Mouse (Mus musculus): ENCODE data around the gene Nemp1. TPM values are rescaled to one million over a fixed set of nuclear protein-coding genes. Genes with fewer than 3 reads are reported as not detected.

The Nemp1 gene
- total RNA-seq, 2 experiments from 2014 or later = 6.5 to 7.3 TPM

GRCm38 (mm10) chr10:127721671-127722418 is 55.1 kb downstream of the Nemp1 start:
- no peak for DNase-seq

- no peak for DNase-seq
Measured at GRCm38 (mm10) chr10:127724178-127724577, 57.5 kb downstream of the Nemp1 start, which contains the start of gene Tac2. TSS of gene Tac2 (plus strand) at chr10:127724478.

- DNase-seq = no peak
Measured at GRCm38 (mm10) chr10:127725136-127725535, 58.4 kb downstream of the Nemp1 start.

- no peak for DNase-seq
Measured at GRCm38 (mm10) chr10:127728437-127728836, 61.7 kb downstream of the Nemp1 start.

- no peak for DNase-seq
Measured at GRCm38 (mm10) chr10:127730285-127730932, 63.7 kb downstream of the Nemp1 start.

GRCm38 (mm10) chr10:127730933-127731310 is 64.2 kb downstream of the Nemp1 start:
- no peak for DNase-seq

- DNase-seq = no peak
Measured at GRCm38 (mm10) chr10:127731397-127731796, 64.7 kb downstream of the Nemp1 start.

GRCm38 (mm10) chr10:127734434-127734833 is 67.7 kb downstream of the Nemp1 start:
- peak; percentile 32 to 51 for DNase-seq

GRCm38 (mm10) chr10:127736266-127736665 is 69.6 kb downstream of the Nemp1 start:
- DNase-seq = no peak

GRCm38 (mm10) chr10:127736916-127737315 is 70.2 kb downstream of the Nemp1 start:
- no peak for DNase-seq

GRCm38 (mm10) chr10:127737552-127737951 is 70.9 kb downstream of the Nemp1 start:
- DNase-seq = no peak

- peak; percentile 41 to 68 for DNase-seq
Measured at GRCm38 (mm10) chr10:127738151-127738882, 71.6 kb downstream of the Nemp1 start.

GRCm38 (mm10) chr10:127739083-127739660 is 72.5 kb downstream of the Nemp1 start, which contains the start of gene Zbtb39:
TSS of gene Zbtb39 (plus strand) at chr10:127739538.
- DNase-seq = peak; percentile 89 to 94

GRCm38 (mm10) chr10:127739661-127740161 is 73.0 kb downstream of the Nemp1 start:
- DNase-seq = peak in 1 of 2 experiments; percentile 40

GRCm38 (mm10) chr10:127744661-127745060 is 78.0 kb downstream of the Nemp1 start:
- DNase-seq = peak; percentile 67 to 86

- DNase-seq = no peak
Measured at GRCm38 (mm10) chr10:127745886-127746285, 79.2 kb downstream of the Nemp1 start.

- DNase-seq = no peak
Measured at GRCm38 (mm10) chr10:127747254-127747653, 80.6 kb downstream of the Nemp1 start.

- DNase-seq = peak; percentile 78 to 87
Measured at GRCm38 (mm10) chr10:127748847-127749612, 82.3 kb downstream of the Nemp1 start.

- DNase-seq = peak in 1 of 2 experiments; percentile 42
Measured at GRCm38 (mm10) chr10:127750136-127750777, 83.6 kb downstream of the Nemp1 start.
